Mouse (Mus musculus) G1E (cell line): ENCODE measurements at regions not wholly inside any gene's neighbourhood (a gene's known extent, or its start where the extent isn't known, plus 50 kb on each side); places are given as distances from the start of the nearest gene placed in this dataset.

Experiments used
- CTCF ChIP-seq: IDR thresholded peaks from 2 replicates; pipeline ENCODE4 v1.5.1; 2012; ENCODE audit warnings: low read depth, low read length, inconsistent platforms, mixed read lengths
- GATA1 ChIP-seq: IDR thresholded peaks from 2 replicates; pipeline ENCODE4 v1.6.1; 2012; ENCODE audit warnings: borderline replicate concordance, low read length, inconsistent platforms, mixed read lengths

GRCm38 (mm10) chr2:173439031-173439430 is 83.4 kb upstream of the 1700021F07Rik start:
- TF ChIP-seq GATA1 (no peak), CTCF (no peak)
